Comparison of ENCODE assay signal across 19 mouse cellular contexts in the genomic region with DNA sequence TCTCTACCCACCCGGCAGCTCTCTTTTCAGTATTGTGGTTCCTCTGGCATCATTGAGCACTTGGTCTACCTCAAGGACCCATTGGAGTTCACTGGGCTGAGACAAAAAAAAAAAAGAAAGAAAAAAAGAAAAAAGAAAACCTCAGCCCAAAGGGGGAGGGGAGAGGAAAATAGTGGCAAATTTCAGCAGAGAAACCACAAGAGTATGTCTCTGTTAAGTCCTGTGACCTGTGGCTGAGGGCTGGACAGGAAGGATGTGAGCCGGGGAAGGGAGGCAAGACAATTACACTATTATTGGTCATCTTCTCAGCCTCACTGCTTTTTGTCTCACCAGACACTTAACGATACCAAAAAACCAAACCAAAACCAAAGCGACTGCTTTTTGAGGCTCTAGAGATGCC. TPM values are rescaled to one million over a fixed set of nuclear protein-coding genes. Genes with fewer than 3 reads are reported as not detected.
A peak's percentile ranks its signal among the peaks of the same experiment; 100 is the strongest.
DNase-seq lines count a peak whose midpoint lies in the region; ATAC-seq and TF ChIP-seq lines count a peak whose summit lies in the region.
"Had no signal": no experiment of that assay in that cellular context is flagged by ENCODE, and none has a peak within 500 bp of the region (broad histone marks: within the 10 kb centered on the region; RNA-seq: fewer than 3 reads in every experiment).

No protein-coding gene starts in this region.

- H3K27me3 ChIP-seq in heart, adult 2 months (ENCODE audit: control insufficient read depth, insufficient read depth, low read length) = no peaks in the 10 kb centered on the region
- peaks cover 3% of the 10 kb centered on the region; the same call in 1 of the 2 replicates for H3K27me3 ChIP-seq in G1E (ENCODE audit: insufficient read depth, low read length)
- no peaks in the 10 kb centered on the region for H3K27me3 ChIP-seq in embryonic facial prominence, embryonic 10.5 days (replicated peaks; ENCODE audit: low read depth, poor library complexity, severe bottlenecking)
- H3K27me3 ChIP-seq: intestine, embryonic 15.5 days had no signal

- TF ChIP-seq POLR2A in heart, adult 2 months (IDR thresholded peaks at IDR 0.05; ENCODE audit: insufficient read depth, low read depth, low read length) = no peak

- ATAC-seq in G1E (ENCODE audit: extremely low read depth, insufficient number of reproducible peaks, low FRiP score, poor library complexity, severe bottlenecking) = peak; percentile 19; the same call in 1 of the 2 replicates
- ATAC-seq in hematopoietic stem cell, adult 5-6 weeks (replicated peaks in 1 of 2; ENCODE audit: insufficient read depth in 1 of 2, low FRiP score in 2 of 2, low TSS enrichment in 1 of 2, low read depth in 1 of 2, poor library complexity in 2 of 2, severe bottlenecking in 2 of 2) = peak; percentile 47 to 50; a peak in 1 of 4 replicates
- peak; percentile 54 for ATAC-seq in megakaryocyte, adult 5-6 weeks (ENCODE audit: poor library complexity, severe bottlenecking)
- ATAC-seq in erythroid progenitor cell, adult 5-6 weeks (replicated peaks; ENCODE audit: low FRiP score, poor library complexity, severe bottlenecking) = no peak
- ATAC-seq: intestine, embryonic 15.5 days had no signal

- peak overlapping the region; percentile 7; the same call in 1 of the 2 replicates for H3K27ac ChIP-seq in heart, adult 2 months
- no peak overlapping the region for H3K27ac ChIP-seq in embryonic facial prominence, embryonic 10.5 days (replicated peaks)
- H3K27ac ChIP-seq: intestine, embryonic 15.5 days; kidney, postnatal 0 days; midbrain, embryonic 10.5 days had no signal

- intact Hi-C loops in heart, adult 2 months (cut with DNase I) = no loop called here

- no peaks in the 10 kb centered on the region for H3K79me2 ChIP-seq in heart, adult 2 months (replicated peaks; ENCODE audit: control insufficient read depth, insufficient read depth, low read length)

- no peak overlapping the region for H3K4me3 ChIP-seq in heart, adult 2 months
- no peak overlapping the region for H3K4me3 ChIP-seq in G1E (ENCODE audit: low read depth, low read length)
- no peak overlapping the region for H3K4me3 ChIP-seq in embryonic facial prominence, embryonic 10.5 days
- H3K4me3 ChIP-seq: intestine, embryonic 15.5 days; midbrain, embryonic 10.5 days had no signal

- H3K9me3 ChIP-seq in G1E (replicated peaks) = no peaks in the 10 kb centered on the region
- H3K9me3 ChIP-seq in embryonic facial prominence, embryonic 10.5 days = no peaks in the 10 kb centered on the region
- H3K9me3 ChIP-seq: intestine, embryonic 15.5 days; midbrain, embryonic 10.5 days had no signal

- H3K36me3 ChIP-seq in heart, adult 2 months (ENCODE audit: control insufficient read depth, insufficient read depth, low read length) = peaks cover 12% of the 10 kb centered on the region
- H3K36me3 ChIP-seq in G1E (replicated peaks) = peaks cover 39% of the 10 kb centered on the region
- H3K36me3 ChIP-seq in embryonic facial prominence, embryonic 10.5 days (replicated peaks) = peaks cover 38% of the 10 kb centered on the region

- no peaks in the 10 kb centered on the region; the same call in none of the 2 replicates for H3K4me1 ChIP-seq in heart, adult 2 months (ENCODE audit: control insufficient read depth, insufficient read depth, low read length)
- H3K4me1 ChIP-seq in G1E (ENCODE audit: insufficient read depth, low read depth, low read length) = peaks cover 20% of the 10 kb centered on the region
- peaks cover 36% of the 10 kb centered on the region for H3K4me1 ChIP-seq in embryonic facial prominence, embryonic 10.5 days
- H3K4me1 ChIP-seq: intestine, embryonic 15.5 days had no signal

- no peak for DNase-seq in heart, adult 2 months
- DNase-seq in heart, adult 9 months (ENCODE audit: low spot score in 2 of 2) = no peak
- DNase-seq in G1E (ENCODE audit: low spot score) = no peak
- no peak for DNase-seq in right cerebral cortex, postnatal 25 days
- no peak for DNase-seq in embryonic facial prominence, embryonic 10.5 days (ENCODE audit: low spot score)
- DNase-seq: adrenal gland, postnatal 14 days; cerebellum, postnatal 25 days; gastrocnemius, postnatal 14 days; lung, adult 18-20 months; right cerebral cortex, adult 18-20 months; thymus, adult 18-20 months had no signal

- no peak overlapping the region for H3K9ac ChIP-seq in heart, adult 2 months (ENCODE audit: low read depth, low read length)
- H3K9ac ChIP-seq: intestine, embryonic 15.5 days had no signal

- no peak for TF ChIP-seq CTCF in heart, adult 2 months (IDR thresholded peaks at IDR 0.05)
- TF ChIP-seq CTCF in G1E (IDR thresholded peaks at IDR 0.05; ENCODE audit: low read depth, low read length) = no peak

- 43% methylated on average over 4 of the region's 4 CpGs for WGBS in heart, adult 2 months
- 54% methylated on average over 4 of the region's 4 CpGs for WGBS in embryonic facial prominence, embryonic 10.5 days

- TF ChIP-seq EP300 in heart, adult 2 months (IDR thresholded peaks at IDR 0.05; ENCODE audit: insufficient read depth, low read depth, low read length) = no peak

RNA-seq across cellular contexts. Expression of a gene that starts 2.3 kb away (rescaled TPM):
- total RNA-seq in heart, adult 2 months (2021) = 10 to 100 TPM; 12.4 to 15.3 TPM
- 32.7 and 50.8 TPM in 2 replicates for polyA plus RNA-seq in heart, adult 2 months (2012; rRNA removed)
- not detected in 2 replicates for total RNA-seq in G1E (2014; fragmentation: Nextera tagmentation)
- 0.64 and 0.71 TPM in 2 replicates for total RNA-seq in G1E (2017)
- 0.08 TPM in 1 of 2 replicates, not detected in the other for polyA plus RNA-seq in G1E (2012)
- 44.5 and 76.7 TPM in 2 replicates for total RNA-seq in hematopoietic stem cell, adult 5-6 weeks (2017)
- total RNA-seq in megakaryocyte, adult 5-6 weeks (2015) = 2,036 and 2,044 TPM in 2 replicates
- 995 and 1,060 TPM in 2 replicates for total RNA-seq in megakaryocyte, adult 5-6 weeks (2017)
- 12.4 and 16.5 TPM in 2 replicates for polyA plus RNA-seq in embryonic facial prominence, embryonic 10.5 days (2016; fragmentation: Nextera tagmentation; extraction: Ambion mirVana)
- total RNA-seq in erythroid progenitor cell, adult 5-6 weeks (2015; ENCODE audit: low replicate concordance) = 214 and 248 TPM in 2 replicates
- total RNA-seq in erythroid progenitor cell, adult 5-6 weeks (2017; ENCODE audit: low replicate concordance) = 39.7 and 114 TPM in 2 replicates
- polyA plus RNA-seq: C2C12 had no signal

RNA-seq across cellular contexts. Expression of a gene that starts 7.0 kb away (rescaled TPM):
- total RNA-seq in heart, adult 2 months (2021) = 1 to 10 TPM; 2.1 to 2.2 TPM
- 3.9 and 15.3 TPM in 2 replicates for polyA plus RNA-seq in heart, adult 2 months (2012; rRNA removed)
- total RNA-seq in G1E (2014; fragmentation: Nextera tagmentation) (not detected in 2 replicates), G1E (2017) (not detected in 2 replicates)
- polyA plus RNA-seq in G1E (2012) = 0.17 TPM in 1 of 2 replicates, not detected in the other
- not detected in 2 replicates for total RNA-seq in hematopoietic stem cell, adult 5-6 weeks (2017)
- total RNA-seq in megakaryocyte, adult 5-6 weeks (2015) = 0.87 TPM in 1 of 2 replicates, not detected in the other
- not detected in 2 replicates for total RNA-seq in megakaryocyte, adult 5-6 weeks (2017)
- polyA plus RNA-seq in embryonic facial prominence, embryonic 10.5 days (2016; fragmentation: Nextera tagmentation; extraction: Ambion mirVana) = 2.7 and 3.1 TPM in 2 replicates
- total RNA-seq in erythroid progenitor cell, adult 5-6 weeks (2015; ENCODE audit: low replicate concordance) = 16.8 TPM in 1 of 2 replicates, not detected in the other
- total RNA-seq in erythroid progenitor cell, adult 5-6 weeks (2017; ENCODE audit: low replicate concordance) = not detected in 2 replicates
- total RNA-seq: gastrocnemius, postnatal 14 days had no signal
- polyA plus RNA-seq: C2C12 had no signal

RNA-seq across cellular contexts. Expression of a gene that starts 9.5 kb away (rescaled TPM):
- total RNA-seq in heart, adult 2 months (2021) = 10 to 100 TPM; 79.8 to 81.6 TPM
- 63.9 and 83.2 TPM in 2 replicates for polyA plus RNA-seq in heart, adult 2 months (2012; rRNA removed)
- total RNA-seq in G1E (2014; fragmentation: Nextera tagmentation) (9.7 and 13.7 TPM in 2 replicates), G1E (2017) (19.2 and 26.4 TPM in 2 replicates)
- polyA plus RNA-seq in G1E (2012) = 31.9 and 35.8 TPM in 2 replicates
- total RNA-seq in hematopoietic stem cell, adult 5-6 weeks (2017) = 17.5 and 25.0 TPM in 2 replicates
- 7.3 and 8.2 TPM in 2 replicates for total RNA-seq in megakaryocyte, adult 5-6 weeks (2015)
- total RNA-seq in megakaryocyte, adult 5-6 weeks (2017) = 8.5 and 14.4 TPM in 2 replicates
- polyA plus RNA-seq in embryonic facial prominence, embryonic 10.5 days (2016; fragmentation: Nextera tagmentation; extraction: Ambion mirVana) = 32.4 and 33.3 TPM in 2 replicates
- 1.1 and 4.2 TPM in 2 replicates for total RNA-seq in erythroid progenitor cell, adult 5-6 weeks (2015; ENCODE audit: low replicate concordance)
- 4.0 and 4.1 TPM in 2 replicates for total RNA-seq in erythroid progenitor cell, adult 5-6 weeks (2017; ENCODE audit: low replicate concordance)

RNA-seq across cellular contexts. Expression of a gene that starts 18.1 kb away (rescaled TPM):
- not detected for total RNA-seq in heart, adult 2 months (2021)
- polyA plus RNA-seq in heart, adult 2 months (2012; rRNA removed) = 0.12 TPM in 1 of 2 replicates, not detected in the other
- total RNA-seq in G1E (2014; fragmentation: Nextera tagmentation) (not detected in 2 replicates), G1E (2017) (0.16 and 0.46 TPM in 2 replicates)
- not detected in 2 replicates for polyA plus RNA-seq in G1E (2012)
- total RNA-seq in hematopoietic stem cell, adult 5-6 weeks (2017) = 0.81 and 1.5 TPM in 2 replicates
- total RNA-seq in megakaryocyte, adult 5-6 weeks (2015) = not detected in 2 replicates
- total RNA-seq in megakaryocyte, adult 5-6 weeks (2017) = 0.04 TPM in 2 replicates
- polyA plus RNA-seq in embryonic facial prominence, embryonic 10.5 days (2016; fragmentation: Nextera tagmentation; extraction: Ambion mirVana) = 0.21 TPM in 2 replicates
- total RNA-seq in erythroid progenitor cell, adult 5-6 weeks (2015; ENCODE audit: low replicate concordance) = not detected in 2 replicates
- 0.39 TPM in 1 of 2 replicates, not detected in the other for total RNA-seq in erythroid progenitor cell, adult 5-6 weeks (2017; ENCODE audit: low replicate concordance)
- total RNA-seq: gastrocnemius, postnatal 14 days; left cerebral cortex, postnatal 14 days had no signal

RNA-seq across cellular contexts. Expression of a gene that starts 18.4 kb away (rescaled TPM):
- 1 to 10 TPM in 1 of 2 experiments, under 1 TPM in 1; 0.29 to 1.5 TPM for total RNA-seq in heart, adult 2 months (2021)
- 0.92 and 0.94 TPM in 2 replicates for polyA plus RNA-seq in heart, adult 2 months (2012; rRNA removed)
- total RNA-seq in G1E (2014; fragmentation: Nextera tagmentation) = 0.60 TPM in 1 of 2 replicates, not detected in the other
- 0.16 and 0.17 TPM in 2 replicates for total RNA-seq in G1E (2017)
- polyA plus RNA-seq in G1E (2012) = 0.12 and 0.20 TPM in 2 replicates
- 0.25 TPM in 1 of 2 replicates, not detected in the other for total RNA-seq in hematopoietic stem cell, adult 5-6 weeks (2017)
- total RNA-seq in megakaryocyte, adult 5-6 weeks (2015) = not detected in 2 replicates
- total RNA-seq in megakaryocyte, adult 5-6 weeks (2017) = 0.12 TPM in 1 of 2 replicates, not detected in the other
- 11.8 and 12.7 TPM in 2 replicates for polyA plus RNA-seq in embryonic facial prominence, embryonic 10.5 days (2016; fragmentation: Nextera tagmentation; extraction: Ambion mirVana)
- total RNA-seq in erythroid progenitor cell, adult 5-6 weeks (2015; ENCODE audit: low replicate concordance) = 0.42 TPM in 1 of 2 replicates, not detected in the other
- total RNA-seq in erythroid progenitor cell, adult 5-6 weeks (2017; ENCODE audit: low replicate concordance) = not detected in 2 replicates

Comparison
In these comparisons a context has a peak if more than half of its experiments do, and no peak if none do; other contexts are left out.
1. RNA of a gene that starts 2.3 kb away (total RNA-seq): 995 to 2,044 TPM in megakaryocyte, adult 5-6 weeks, 39.7 to 248 TPM in erythroid progenitor cell, adult 5-6 weeks, 44.5 to 76.7 TPM in hematopoietic stem cell, adult 5-6 weeks and 12.4 to 15.3 TPM in heart, adult 2 months; 0.64 to 0.71 TPM in G1E; every median in the first group is over 4 times any median in the second.